Mouse (Mus musculus) neural tube, embryonic 15.5 days (tissue): Measurements from ENCODE around the gene Ceacam20. TPM values are rescaled to one million over a fixed set of nuclear protein-coding genes. Genes with fewer than 3 reads are reported as not detected.

Source experiments
- ATAC-seq: fragments of 200-750 bp; cut with Nextera tagmentation; 2 replicates; pipeline ENCODE4 v1.8.0; 2017; ENCODE audit warnings: mild to moderate bottlenecking, moderate TSS enrichment, moderate library complexity; ENCODE audit not compliant: low FRiP score
- H3K27ac ChIP-seq: fragments of 300-500 bp; sonication (generic); replicated peaks from 2 replicates; pipeline ENCODE4 v1.5.1; 2015; ENCODE audit warnings: mild to moderate bottlenecking, inconsistent platforms
- H3K27me3 ChIP-seq: fragments of 300-500 bp; sonication (generic); replicated peaks from 2 replicates; pipeline ENCODE4 v1.6.1; 2015; ENCODE audit warnings: inconsistent platforms
- H3K36me3 ChIP-seq: fragments of 300-500 bp; sonication (generic); 2 replicates; pipeline ENCODE4 v1.6.1; 2015; ENCODE audit warnings: inconsistent platforms
- H3K4me1 ChIP-seq: fragments of 300-500 bp; sonication (generic); 2 replicates; pipeline ENCODE4 v1.6.1; 2015; ENCODE audit warnings: inconsistent platforms
- H3K4me2 ChIP-seq: fragments of 300-500 bp; sonication (generic); 2 replicates; pipeline ENCODE4 v1.6.1; 2015; ENCODE audit warnings: inconsistent platforms, mild to moderate bottlenecking, moderate library complexity
- H3K4me3 ChIP-seq: fragments of 300-500 bp; sonication (generic); replicated peaks from 2 replicates; pipeline ENCODE4 v1.5.1; 2015; ENCODE audit warnings: mild to moderate bottlenecking, inconsistent platforms
- H3K9ac ChIP-seq: fragments of 300-500 bp; sonication (generic); replicated peaks from 2 replicates; pipeline ENCODE4 v1.6.1; 2015; ENCODE audit warnings: mild to moderate bottlenecking, inconsistent platforms
- H3K9me3 ChIP-seq: fragments of 300-500 bp; sonication (generic); replicated peaks from 2 replicates; pipeline ENCODE4 v1.6.1; 2016; ENCODE audit warnings: inconsistent platforms
- WGBS: fragments of 180-500 bp; shearing (Covaris S2); methylation state at CpG from one replicate; pipeline ENCODE4 v1.1.7; 2015; ENCODE audit warnings: mixed read lengths; 5-methylcytosine and 5-hydroxymethylcytosine counted together
- polyA plus RNA-seq: library from polyadenylated mRNA; unstranded; fragments of >200 nt; fragmentation: Nextera tagmentation; extraction: Ambion mirVana; gene quantifications from 2 replicates; pipeline ENCODE4 v1.2.1, GENCODE M21; 2015

Gene Ceacam20
- polyA plus RNA-seq, 1 experiment from 2014 or later: not detected

DNA sequence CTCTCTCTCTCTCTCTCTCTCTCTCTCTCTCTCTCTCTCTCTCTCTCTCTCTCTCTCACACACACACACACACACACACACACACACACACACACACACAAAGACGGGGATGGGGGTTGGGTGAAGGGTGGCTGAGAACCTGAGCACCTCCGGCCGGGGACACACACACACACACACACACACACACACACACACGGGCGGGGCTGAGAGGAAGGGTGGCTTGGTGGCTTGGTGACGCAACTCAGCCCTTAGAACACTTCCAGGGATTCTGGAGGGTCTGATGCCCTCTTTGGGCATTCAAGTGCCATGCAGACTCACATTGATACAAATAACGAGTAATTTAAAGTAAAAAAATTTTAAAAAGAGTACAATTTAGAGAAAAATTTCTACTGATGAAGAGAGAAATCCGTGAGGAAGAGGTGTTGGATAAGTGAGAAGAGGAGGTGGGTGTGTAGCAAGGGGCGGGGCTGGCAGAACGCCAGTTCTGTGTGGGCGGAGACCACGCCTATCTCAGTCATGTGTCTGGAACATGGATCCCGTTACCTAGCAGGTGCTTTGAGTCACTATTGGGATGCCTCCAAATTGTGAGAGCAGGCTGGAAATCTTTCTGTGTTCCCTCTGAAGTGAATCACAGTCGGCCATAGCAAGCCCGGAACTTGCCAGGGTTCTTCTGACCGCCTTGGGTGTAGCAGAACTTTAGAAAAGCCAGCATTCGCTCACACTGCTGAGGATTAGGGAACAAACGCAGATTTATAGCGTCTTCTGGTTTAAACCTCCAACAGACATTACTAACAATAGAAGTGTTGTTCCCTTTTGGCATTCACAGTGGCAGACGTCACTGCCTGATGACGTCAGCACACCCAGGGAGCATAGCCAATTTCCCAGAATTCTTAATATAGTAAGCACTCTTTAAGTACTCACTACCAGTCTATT is 32.1 kb upstream of the Ceacam20 start:
- Histone ChIP-seq H3K27me3 (no peaks in the 10 kb centered on the region), H3K9ac (0 out of 2 replicates have a peak overlapping the region, but pooled peaks have one; percentile 30), H3K27ac (peak overlapping the region; percentile 64), H3K36me3 (no peaks in the 10 kb centered on the region), H3K4me2 (peak overlapping the region; percentile 59), H3K4me1 (peaks cover 11% of the 10 kb centered on the region), H3K4me3 (peak overlapping the region; percentile 33), H3K9me3 (no peaks in the 10 kb centered on the region)
- peak; percentile 83 for ATAC-seq
- WGBS: 26% methylated on average over 20 of the region's 21 CpGs

DNA sequence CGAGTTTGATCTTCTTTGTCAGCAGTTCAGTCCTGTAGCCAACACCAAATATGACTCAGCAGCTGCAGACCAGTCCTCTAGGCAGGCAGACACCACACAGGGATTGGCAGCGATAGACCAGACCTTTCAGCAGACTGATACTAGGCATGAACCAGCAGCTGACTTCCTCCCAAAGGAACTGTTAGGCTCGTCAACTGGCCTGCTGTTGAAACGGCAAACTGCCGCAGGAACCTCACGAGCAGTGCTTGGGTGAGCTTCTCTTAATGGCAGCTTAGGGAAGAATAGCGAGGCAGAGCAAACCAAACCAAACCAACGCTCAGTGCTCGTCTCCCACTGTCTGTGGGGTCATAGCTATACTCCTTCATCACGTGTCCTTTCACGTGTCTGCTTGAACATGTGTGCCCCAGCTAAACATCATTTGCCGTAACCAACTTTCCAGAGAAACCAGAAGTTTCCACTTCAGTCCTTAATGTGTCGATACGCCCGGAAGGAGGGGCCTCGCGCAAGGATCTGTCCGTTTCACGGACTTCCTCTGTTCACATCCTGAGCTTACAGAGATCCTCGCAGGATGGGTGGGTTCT is 30.0 kb upstream of the Ceacam20 start:
- H3K4me2 ChIP-seq: no peak overlapping the region
- WGBS: 75% methylated on average over 20 of the region's 20 CpGs
- no peak overlapping the region for H3K9ac ChIP-seq
- no peaks in the 10 kb centered on the region for H3K27me3 ChIP-seq
- no peak overlapping the region for H3K27ac ChIP-seq
- H3K4me3 ChIP-seq: no peak overlapping the region
- ATAC-seq: no peak
- no peaks in the 10 kb centered on the region for H3K9me3 ChIP-seq
- no peaks in the 10 kb centered on the region for H3K36me3 ChIP-seq
- peaks cover 11% of the 10 kb centered on the region for H3K4me1 ChIP-seq

DNA sequence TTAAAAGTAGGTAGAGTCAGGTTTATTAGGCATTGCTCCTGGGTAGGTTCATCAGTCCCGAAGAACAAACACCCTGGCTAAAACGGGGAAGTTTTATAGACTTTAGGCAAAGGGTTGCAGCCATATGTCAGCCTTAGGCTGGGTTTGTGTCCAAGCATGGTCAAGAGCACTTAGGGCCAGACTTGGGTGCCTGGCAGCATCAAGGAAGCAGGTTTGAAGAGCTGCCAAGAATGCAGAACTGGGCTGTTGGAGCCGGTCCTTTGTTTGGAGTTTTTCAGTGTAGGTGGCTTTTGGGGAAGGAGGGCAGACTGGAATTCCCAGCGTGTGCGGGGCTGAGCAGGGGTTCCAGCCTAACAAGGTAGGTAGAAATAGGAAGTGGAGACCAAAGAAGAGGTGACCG is 29.3 kb upstream of the Ceacam20 start:
- H3K9ac ChIP-seq: no peak overlapping the region
- H3K9me3 ChIP-seq: no peaks in the 10 kb centered on the region
- peaks cover 11% of the 10 kb centered on the region for H3K4me1 ChIP-seq
- no peak overlapping the region for H3K4me3 ChIP-seq
- H3K4me2 ChIP-seq: no peak overlapping the region
- no peaks in the 10 kb centered on the region for H3K27me3 ChIP-seq
- ATAC-seq: no peak
- WGBS: 84% methylated on average over 6 of the region's 6 CpGs
- no peaks in the 10 kb centered on the region for H3K36me3 ChIP-seq
- no peak overlapping the region for H3K27ac ChIP-seq

DNA sequence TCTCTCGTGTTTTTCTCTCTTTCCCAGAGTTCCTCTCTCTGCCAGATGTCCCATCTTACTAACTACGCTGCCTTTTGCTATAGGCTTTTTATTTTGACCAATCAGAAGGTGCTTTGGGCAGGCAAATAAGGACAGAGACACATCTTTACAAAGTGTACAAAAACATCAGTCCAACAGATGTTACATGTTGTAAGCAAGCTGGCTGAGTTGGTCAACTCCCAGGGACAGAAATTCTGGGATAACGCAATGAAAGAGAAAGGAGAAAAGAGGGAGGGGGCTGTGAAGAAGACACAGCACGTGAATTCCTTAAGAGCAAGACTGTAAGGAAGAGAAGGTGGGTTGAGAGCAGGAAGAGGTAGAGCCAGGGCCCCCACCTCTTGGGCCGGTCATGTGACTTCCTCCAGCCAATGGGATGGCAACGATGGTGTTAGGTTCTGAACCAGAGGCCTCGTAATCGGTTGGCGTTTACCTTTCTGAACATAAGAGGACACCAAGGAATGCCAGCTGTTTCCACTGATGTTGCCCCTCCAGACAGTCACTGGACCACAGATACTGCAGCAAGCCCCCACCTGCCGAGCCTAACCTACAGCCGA is 27.9 kb upstream of the Ceacam20 start:
- H3K36me3 ChIP-seq: no peaks in the 10 kb centered on the region
- ATAC-seq: no peak
- no peaks in the 10 kb centered on the region for H3K27me3 ChIP-seq
- peaks cover 8% of the 10 kb centered on the region for H3K4me1 ChIP-seq
- H3K4me3 ChIP-seq: no peak overlapping the region
- no peaks in the 10 kb centered on the region for H3K9me3 ChIP-seq
- H3K27ac ChIP-seq: no peak overlapping the region
- no peak overlapping the region for H3K9ac ChIP-seq
- WGBS: 81% methylated on average over 11 of the region's 11 CpGs
- H3K4me2 ChIP-seq: no peak overlapping the region

DNA sequence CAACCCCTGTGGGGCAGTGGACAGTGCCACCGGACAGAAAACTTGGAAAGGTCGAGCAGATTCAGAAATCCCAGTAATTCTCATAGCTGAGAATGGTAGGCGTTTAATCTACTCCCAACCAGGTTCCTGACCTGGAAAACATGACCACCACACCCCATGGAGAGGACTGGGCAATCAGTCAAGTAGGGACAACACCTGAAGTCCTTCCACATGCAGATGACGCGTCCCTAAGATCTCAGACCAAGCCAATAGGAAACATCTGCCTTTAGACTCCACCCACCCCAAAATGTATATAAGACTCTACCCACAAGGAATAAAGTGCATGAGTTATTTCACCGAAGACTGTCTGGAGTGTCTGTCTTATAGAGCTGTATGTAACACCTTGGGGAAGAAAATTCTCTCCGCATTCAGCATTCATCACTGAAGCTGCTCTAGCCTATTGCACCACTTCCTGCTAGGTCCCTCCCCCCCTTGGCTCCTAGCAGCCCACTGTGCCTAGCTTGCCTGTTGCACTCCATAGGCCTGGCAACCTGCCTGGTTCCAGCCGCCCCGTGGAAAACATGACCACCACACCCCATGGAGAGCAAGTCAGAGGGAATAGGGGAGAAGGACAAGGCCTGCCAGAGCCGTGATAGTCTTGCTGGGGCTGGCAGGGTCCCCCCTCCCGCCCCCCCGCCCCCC is 25.5 kb upstream of the Ceacam20 start:
- Histone ChIP-seq H3K4me1 (no peaks in the 10 kb centered on the region), H3K9me3 (no peaks in the 10 kb centered on the region), H3K9ac (no peak overlapping the region), H3K27me3 (no peaks in the 10 kb centered on the region), H3K36me3 (no peaks in the 10 kb centered on the region), H3K4me3 (no peak overlapping the region), H3K4me2 (no peak overlapping the region), H3K27ac (no peak overlapping the region)
- 75% methylated on average over 9 of the region's 12 CpGs for WGBS
- no peak for ATAC-seq

DNA sequence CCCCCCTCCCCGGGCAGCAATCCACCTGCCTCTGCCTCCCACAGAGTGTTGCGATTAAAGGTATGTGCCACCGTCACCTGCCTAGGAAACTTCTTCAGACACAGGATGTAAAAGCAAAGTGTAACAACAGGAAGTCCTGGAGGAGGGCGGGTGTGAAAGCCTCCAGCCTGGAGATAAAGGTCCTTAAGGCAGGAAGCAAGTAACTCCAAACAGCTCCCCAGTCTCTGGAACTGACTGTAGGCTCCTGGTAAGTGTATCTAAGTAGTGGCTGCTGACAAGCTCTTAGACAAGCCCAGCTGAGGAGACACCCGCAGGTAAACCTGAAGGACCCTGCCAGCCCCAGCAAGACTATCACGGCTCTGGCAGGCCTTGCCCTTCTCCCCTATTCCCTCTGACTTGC is 25.0 kb upstream of the Ceacam20 start:
- Histone ChIP-seq H3K4me3 (no peak overlapping the region), H3K27ac (no peak overlapping the region), H3K9ac (no peak overlapping the region), H3K4me2 (no peak overlapping the region), H3K27me3 (no peaks in the 10 kb centered on the region), H3K9me3 (no peaks in the 10 kb centered on the region), H3K36me3 (no peaks in the 10 kb centered on the region), H3K4me1 (no peaks in the 10 kb centered on the region)
- 31% methylated on average over 5 of the region's 6 CpGs for WGBS
- no peak for ATAC-seq

DNA sequence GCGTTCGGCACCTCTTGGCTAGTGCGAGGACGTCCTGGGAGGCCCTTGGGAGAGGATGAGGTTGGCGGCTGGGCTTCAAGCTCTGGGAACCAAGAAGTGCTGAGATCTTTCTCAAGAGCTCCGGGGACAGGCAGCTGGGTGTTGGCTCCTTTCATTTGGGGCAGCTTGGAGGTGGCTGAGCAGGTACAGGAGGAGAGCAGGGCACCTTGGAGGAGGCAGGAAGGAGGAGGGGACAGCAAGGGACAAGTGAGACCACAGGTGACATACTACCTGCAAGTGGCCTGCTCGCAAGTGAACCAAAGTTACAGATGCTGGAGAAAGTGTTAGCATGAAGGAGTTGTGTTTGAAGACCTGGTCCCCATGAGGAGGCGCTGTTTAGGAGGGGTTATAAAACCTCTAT is 20.5 kb upstream of the Ceacam20 start:
- H3K36me3 ChIP-seq: no peaks in the 10 kb centered on the region
- no peaks in the 10 kb centered on the region for H3K27me3 ChIP-seq
- no peak overlapping the region for H3K4me2 ChIP-seq
- no peak overlapping the region for H3K4me3 ChIP-seq
- no peak overlapping the region for H3K9ac ChIP-seq
- no peak for ATAC-seq
- 91% methylated on average over 8 of the region's 8 CpGs for WGBS
- no peak overlapping the region for H3K27ac ChIP-seq
- no peaks in the 10 kb centered on the region for H3K9me3 ChIP-seq
- no peaks in the 10 kb centered on the region for H3K4me1 ChIP-seq

DNA sequence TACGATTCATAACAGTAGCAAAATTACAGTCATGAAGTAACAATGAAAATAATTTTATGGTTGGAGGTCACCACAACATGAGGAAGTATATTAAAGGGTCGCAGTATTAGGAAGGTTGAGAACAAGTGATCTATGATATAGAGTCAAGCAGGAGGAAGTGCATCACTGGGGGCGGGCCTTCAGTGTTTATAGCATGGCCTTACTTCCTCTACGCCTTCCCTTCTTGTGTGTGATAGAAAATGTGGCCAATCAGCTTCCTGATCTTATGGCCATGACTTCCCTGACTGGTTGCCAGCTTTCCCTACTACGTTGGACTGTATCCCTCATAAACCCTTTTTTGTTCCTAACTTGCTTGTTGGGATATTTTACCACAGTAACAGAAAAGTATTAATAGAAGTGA is 20.0 kb upstream of the Ceacam20 start:
- ATAC-seq: no peak
- Histone ChIP-seq H3K4me3 (no peak overlapping the region), H3K4me2 (no peak overlapping the region), H3K27ac (no peak overlapping the region), H3K4me1 (no peaks in the 10 kb centered on the region), H3K36me3 (no peaks in the 10 kb centered on the region), H3K27me3 (no peaks in the 10 kb centered on the region), H3K9me3 (no peaks in the 10 kb centered on the region), H3K9ac (no peak overlapping the region)
- 93% methylated on average over 5 of the region's 5 CpGs for WGBS

DNA sequence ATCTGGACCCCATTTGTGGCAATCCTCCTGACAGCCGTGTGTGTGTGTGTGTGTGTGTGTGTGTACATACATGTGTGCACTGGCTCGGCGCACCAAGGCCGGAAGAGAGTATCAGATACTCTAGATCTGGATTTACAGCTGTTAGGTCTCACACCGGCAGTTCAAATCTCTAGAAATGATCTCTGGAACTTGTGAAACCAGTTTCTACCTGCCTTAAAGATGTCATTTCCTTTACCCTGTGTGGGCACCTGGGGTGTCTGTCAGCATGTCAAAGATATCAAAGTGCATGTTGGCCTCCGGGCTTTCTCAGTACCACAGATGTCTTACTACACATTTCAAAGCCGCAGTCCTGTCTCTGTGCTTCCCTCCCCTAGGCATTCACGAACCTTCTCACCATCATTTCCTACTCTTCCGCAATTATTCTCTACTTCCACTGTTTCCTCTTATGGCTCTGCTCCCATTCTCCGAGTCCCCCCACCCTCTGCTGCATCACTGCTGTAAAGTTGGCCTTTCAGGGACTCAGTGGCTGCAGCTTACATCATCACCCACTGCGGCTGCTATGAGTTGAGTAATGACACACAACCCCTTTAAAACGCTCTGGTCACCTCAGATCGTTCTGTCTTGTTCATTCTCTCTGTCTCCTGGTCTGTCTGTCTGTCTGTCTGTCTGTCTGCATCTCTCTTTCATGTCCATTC is 19.2 kb upstream of the Ceacam20 start:
- Histone ChIP-seq H3K9ac (no peak overlapping the region), H3K4me3 (no peak overlapping the region), H3K4me2 (no peak overlapping the region), H3K27me3 (no peaks in the 10 kb centered on the region), H3K9me3 (no peaks in the 10 kb centered on the region), H3K36me3 (no peaks in the 10 kb centered on the region), H3K4me1 (no peaks in the 10 kb centered on the region), H3K27ac (no peak overlapping the region)
- 84% methylated on average over 13 of the region's 13 CpGs for WGBS
- no peak for ATAC-seq

DNA sequence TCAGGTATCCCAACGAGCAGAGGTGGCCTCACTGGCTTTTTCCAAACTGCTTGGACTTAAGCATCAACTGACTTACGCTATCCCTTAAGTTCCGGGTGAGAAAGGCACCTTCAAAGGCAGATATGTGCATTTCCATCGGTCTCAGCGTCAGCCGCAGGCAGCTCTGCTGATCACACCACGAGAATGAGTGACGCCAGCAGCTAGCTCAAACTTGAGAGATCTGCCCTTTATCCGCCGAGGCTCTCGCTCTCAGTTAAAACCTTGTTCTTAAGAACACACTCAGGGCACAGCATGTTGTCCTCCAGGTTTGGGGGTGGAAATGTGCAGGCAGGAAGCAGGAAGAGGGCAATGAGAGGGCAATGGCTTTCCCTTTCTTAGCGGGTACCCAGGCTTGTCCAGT is 16.3 kb upstream of the Ceacam20 start:
- Histone ChIP-seq H3K9me3 (no peaks in the 10 kb centered on the region), H3K4me1 (no peaks in the 10 kb centered on the region), H3K4me3 (no peak overlapping the region), H3K9ac (no peak overlapping the region), H3K4me2 (no peak overlapping the region), H3K27me3 (no peaks in the 10 kb centered on the region), H3K27ac (no peak overlapping the region), H3K36me3 (no peaks in the 10 kb centered on the region)
- ATAC-seq: no peak
- WGBS: 83% methylated on average over 12 of the region's 12 CpGs

DNA sequence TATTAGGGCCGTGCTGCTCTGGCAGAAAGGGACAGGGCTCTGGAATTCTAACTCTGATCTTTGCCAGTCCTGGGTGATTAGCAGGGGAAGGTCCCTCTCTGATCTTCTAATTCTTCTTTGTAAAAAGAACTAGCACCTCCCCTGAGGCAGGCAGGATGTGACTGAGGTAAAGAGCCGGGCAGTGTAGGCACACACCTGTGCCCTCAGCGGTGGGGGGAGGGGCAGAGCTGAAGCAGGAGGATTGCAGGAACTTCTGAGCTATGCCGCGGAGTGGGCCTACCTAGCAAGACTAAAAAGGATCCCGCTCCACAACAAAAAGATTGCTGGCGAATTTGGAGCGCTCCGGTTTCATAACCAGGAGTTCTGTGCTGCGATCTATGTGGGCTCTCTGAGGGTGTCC is 15.2 kb upstream of the Ceacam20 start:
- Histone ChIP-seq H3K4me1 (no peaks in the 10 kb centered on the region), H3K4me3 (no peak overlapping the region), H3K9ac (no peak overlapping the region), H3K4me2 (no peak overlapping the region), H3K9me3 (no peaks in the 10 kb centered on the region), H3K36me3 (no peaks in the 10 kb centered on the region), H3K27ac (no peak overlapping the region), H3K27me3 (no peaks in the 10 kb centered on the region)
- 64% methylated on average over 10 of the region's 10 CpGs for WGBS
- ATAC-seq: no peak
